Mouse (Mus musculus) spleen, postnatal 10 days (tissue): ENCODE measurements around the gene Rps24.

Source experiments
- DNase-seq, 2 experiments: peaks; one replicate each; pipeline ENCODE4 v3.0.0; 2021 to 2022; ENCODE audit warnings: low spot score in 2 of 2

Gene Rps24

GRCm38 (mm10) chr14:24510679-24511078, 23.8 kb downstream of the Rps24 start:
- DNase-seq: no peak

- no peak for DNase-seq
Observed at GRCm38 (mm10) chr14:24512527-24513161, 25.7 kb downstream of the Rps24 start.

DNA sequence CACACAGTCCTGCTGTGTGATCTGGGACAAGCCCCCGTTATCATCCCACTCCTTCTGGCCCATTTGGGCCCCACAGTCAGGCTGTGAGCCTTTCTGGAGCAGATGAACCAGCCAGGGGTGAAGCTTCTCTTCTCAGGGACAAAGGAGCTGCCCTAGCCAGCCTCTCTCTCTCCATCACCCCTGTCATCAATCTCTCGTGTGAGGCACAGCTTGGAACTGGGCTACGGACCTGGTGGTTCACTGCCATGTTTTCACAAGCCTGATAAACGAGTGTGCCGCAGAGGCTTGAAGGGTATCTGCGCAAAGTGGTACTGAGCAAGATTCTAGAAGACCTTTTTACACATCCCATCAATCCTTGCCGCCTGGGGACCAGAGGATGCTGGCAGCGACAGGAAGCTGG, 34.7 kb downstream of the Rps24 start:
- no peak for DNase-seq

GRCm38 (mm10) chr14:24525137-24525536, 38.2 kb downstream of the Rps24 start:
- DNase-seq: no peak

DNA sequence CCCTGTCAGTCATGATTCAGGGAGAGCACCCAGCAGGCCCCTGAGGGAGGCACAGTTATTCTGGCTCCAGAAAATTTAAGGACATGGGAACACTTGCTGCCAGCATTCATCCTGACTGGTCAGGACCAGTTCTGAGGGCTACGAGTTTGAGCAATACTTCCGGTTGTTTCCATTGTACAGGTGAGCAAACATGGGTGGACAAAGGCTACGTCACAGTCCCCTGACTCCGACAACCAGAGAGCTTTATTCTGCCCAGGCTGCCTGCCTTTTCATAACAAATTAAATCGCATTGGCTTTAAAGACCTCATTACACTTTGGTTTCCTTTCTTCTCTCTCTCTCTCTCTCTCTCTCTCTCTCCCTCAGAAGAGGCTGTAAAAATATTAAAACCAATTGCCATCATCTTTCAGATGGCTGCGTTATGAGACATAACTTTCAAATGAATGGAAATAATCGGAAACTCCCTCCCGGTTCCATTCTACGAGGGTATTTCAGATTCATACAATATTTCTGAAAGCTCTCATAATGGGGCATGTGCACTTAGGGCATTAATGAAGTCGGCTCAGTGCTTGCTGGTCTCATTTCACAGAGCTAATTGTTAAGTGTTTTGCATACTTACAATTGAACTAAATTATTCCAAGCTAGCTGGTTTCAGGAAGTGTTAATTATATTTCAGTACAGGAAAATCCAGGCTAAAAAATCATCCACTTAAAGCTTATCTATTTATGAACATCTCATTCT, 38.9 kb downstream of the Rps24 start:
- DNase-seq: no peak

GRCm38 (mm10) chr14:24526440-24526839, 39.5 kb downstream of the Rps24 start:
- DNase-seq: no peak

GRCm38 (mm10) chr14:24530228-24530627, 43.3 kb downstream of the Rps24 start:
- no peak for DNase-seq

- DNase-seq: no peak
Observed at GRCm38 (mm10) chr14:24534865-24535545, 48.1 kb downstream of the Rps24 start.

DNA sequence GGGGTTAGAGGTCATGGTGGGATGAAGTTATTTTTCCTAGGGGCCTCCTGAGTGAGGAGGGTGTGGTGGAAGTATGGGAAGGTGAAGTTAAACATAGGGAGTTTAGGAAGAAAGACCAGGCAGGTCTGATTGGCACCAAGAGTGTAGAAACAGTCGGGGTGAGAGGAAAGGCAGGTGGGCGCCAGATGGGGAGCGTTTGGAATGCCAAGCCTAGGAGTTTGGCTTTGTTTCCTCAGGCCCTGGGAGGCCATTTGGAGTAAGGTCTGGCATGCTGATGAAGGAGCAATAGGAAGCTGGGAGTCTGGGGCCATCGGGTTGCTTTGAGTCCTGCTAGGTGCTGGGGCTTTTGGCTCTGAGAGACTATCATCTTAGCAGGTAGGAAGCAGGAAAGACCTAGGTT, 56.0 kb downstream of the Rps24 start:
- no peak for DNase-seq

GRCm38 (mm10) chr14:24544057-24544456, 57.1 kb downstream of the Rps24 start:
- peak in 1 of 2 experiments; percentile 23 for DNase-seq
